10 mouse cellular contexts compared by ENCODE assay signal in genomic region chr4:136621336-136621735, GRCm38 (mm10). TPM values are rescaled to one million over a fixed set of nuclear protein-coding genes. Genes with fewer than 3 reads are reported as not detected.
DNase-seq lines count a peak whose midpoint lies in the region; ATAC-seq and TF ChIP-seq lines count a peak whose summit lies in the region.
"Had no signal": no experiment of that assay in that cellular context is flagged by ENCODE, and none has a peak within 500 bp of the region (broad histone marks: within the 10 kb centered on the region; RNA-seq: fewer than 3 reads in every experiment).

No protein-coding gene starts in this region.

- ATAC-seq in megakaryocyte progenitor cell, adult 5-6 weeks (replicated peaks; ENCODE audit: poor library complexity): peak; percentile 77
- no peak for ATAC-seq in erythroid progenitor cell, adult 5-6 weeks (replicated peaks; ENCODE audit: low FRiP score, poor library complexity, severe bottlenecking)

- peak; percentile 65 for DNase-seq in gastrocnemius, adult 18-20 months (ENCODE audit: low spot score)
- no peak for DNase-seq in gastrocnemius, postnatal 25 days
- peak; percentile 60 for DNase-seq in ovary, postnatal 14 days (ENCODE audit: low spot score)
- no peak for DNase-seq in ovary, postnatal 36 days (ENCODE audit: low spot score)
- DNase-seq in brain, embryonic 14.5 days (ENCODE audit: low read depth): peak; percentile 85
- peak; percentile 79 for DNase-seq in forelimb bud, embryonic 11.5 days (ENCODE audit: low read depth, low spot score)

- no peak for TF ChIP-seq POLR2A in brain, embryonic 14.5 days (IDR thresholded peaks at IDR 0.05; ENCODE audit: borderline replicate concordance, extremely low read depth, insufficient read depth, insufficient read length, poor library complexity, severe bottlenecking)

- TF ChIP-seq CTCF in brain, embryonic 14.5 days (IDR thresholded peaks at IDR 0.05; ENCODE audit: borderline replicate concordance, extremely low read depth, insufficient read depth, insufficient read length): peak; percentile 60

RNA-seq across cellular contexts. Expression of gene Lactbl1, which starts 1.1 kb away (rescaled TPM):
- total RNA-seq in gastrocnemius, adult 18-20 months (2021): not detected
- total RNA-seq in gastrocnemius, postnatal 25 days (2021): not detected
- polyA plus RNA-seq in brain, embryonic 14.5 days (2012; rRNA removed): 0.06 and 0.08 TPM in 2 replicates
- 0.07 and 0.20 TPM in 2 replicates for total RNA-seq in megakaryocyte progenitor cell, adult 5-6 weeks (2015)
- 0.03 and 0.08 TPM in 2 replicates for total RNA-seq in megakaryocyte progenitor cell, adult 5-6 weeks (2017)
- not detected in 2 replicates for total RNA-seq in erythroid progenitor cell, adult 5-6 weeks (2015; ENCODE audit: low replicate concordance)
- not detected in 2 replicates for total RNA-seq in erythroid progenitor cell, adult 5-6 weeks (2017; ENCODE audit: low replicate concordance)
- total RNA-seq: adrenal gland, postnatal 36 days had no signal
- polyA plus RNA-seq: limb, embryonic 15.5 days had no signal

RNA-seq across cellular contexts. Expression of gene Tex46, which starts 11.1 kb away (rescaled TPM):
- not detected for total RNA-seq in gastrocnemius, adult 18-20 months (2021)
- total RNA-seq in gastrocnemius, postnatal 25 days (2021): not detected
- not detected in 2 replicates for polyA plus RNA-seq in brain, embryonic 14.5 days (2012; rRNA removed)
- total RNA-seq in megakaryocyte progenitor cell, adult 5-6 weeks (2015): not detected in 2 replicates
- total RNA-seq in megakaryocyte progenitor cell, adult 5-6 weeks (2017): not detected in 2 replicates
- not detected in 2 replicates for total RNA-seq in erythroid progenitor cell, adult 5-6 weeks (2015; ENCODE audit: low replicate concordance)
- total RNA-seq in erythroid progenitor cell, adult 5-6 weeks (2017; ENCODE audit: low replicate concordance): not detected in 2 replicates
- total RNA-seq: adrenal gland, postnatal 36 days had no signal
- polyA plus RNA-seq: limb, embryonic 15.5 days had no signal

RNA-seq across cellular contexts. Expression of gene Kdm1a, which starts 18.8 kb away (rescaled TPM):
- total RNA-seq in gastrocnemius, adult 18-20 months (2021): 10 to 100 TPM; 17.9 TPM
- 10 to 100 TPM; 16.8 to 18.0 TPM for total RNA-seq in gastrocnemius, postnatal 25 days (2021)
- polyA plus RNA-seq in brain, embryonic 14.5 days (2012; rRNA removed): 203 TPM in 2 replicates
- total RNA-seq in megakaryocyte progenitor cell, adult 5-6 weeks (2015): 35.7 and 46.3 TPM in 2 replicates
- 78.2 and 80.5 TPM in 2 replicates for total RNA-seq in megakaryocyte progenitor cell, adult 5-6 weeks (2017)
- total RNA-seq in erythroid progenitor cell, adult 5-6 weeks (2015; ENCODE audit: low replicate concordance): 32.8 and 38.1 TPM in 2 replicates
- 21.0 and 34.4 TPM in 2 replicates for total RNA-seq in erythroid progenitor cell, adult 5-6 weeks (2017; ENCODE audit: low replicate concordance)

Comparison
In these comparisons a context has a peak if more than half of its experiments do, and no peak if none do; other contexts are left out.
1. DNase-seq: peak in gastrocnemius, adult 18-20 months (single experiment), ovary, postnatal 14 days (single experiment), brain, embryonic 14.5 days (single experiment) and forelimb bud, embryonic 11.5 days (single experiment); none in gastrocnemius, postnatal 25 days (single experiment) and ovary, postnatal 36 days (single experiment).